Mouse (Mus musculus): ENCODE measurements around the gene Zfp1. TPM values are rescaled to one million over a fixed set of nuclear protein-coding genes. Genes with fewer than 3 reads are reported as not detected.

Zfp1 gene
- polyA plus RNA-seq, 1 experiment: 7.0 TPM

GRCm38 (mm10) chr8:111632976-111633375 is 10.2 kb upstream of the Zfp1 start:
- no peak overlapping the region for H3K27ac ChIP-seq (ENCODE audit: insufficient read depth, low read depth, low read length)
- H3K4me1 ChIP-seq (ENCODE audit: control insufficient read depth, insufficient read depth, low read length): peaks cover 6% of the 10 kb centered on the region
- H3K4me3 ChIP-seq (ENCODE audit: insufficient read depth, low read length): no peak overlapping the region
- no peak for TF ChIP-seq CTCF (IDR thresholded peaks at IDR 0.05; ENCODE audit: low read depth, low read length)
- no peak for TF ChIP-seq POLR2A (IDR thresholded peaks at IDR 0.05; ENCODE audit: borderline replicate concordance, low read depth, low read length)

GRCm38 (mm10) chr8:111638086-111638485 is 5.1 kb upstream of the Zfp1 start:
- H3K27ac ChIP-seq (ENCODE audit: insufficient read depth, low read depth, low read length): no peak overlapping the region
- H3K4me1 ChIP-seq (ENCODE audit: control insufficient read depth, insufficient read depth, low read length): peaks cover 12% of the 10 kb centered on the region
- H3K4me3 ChIP-seq (ENCODE audit: insufficient read depth, low read length): no peak overlapping the region
- TF ChIP-seq CTCF (IDR thresholded peaks at IDR 0.05; ENCODE audit: low read depth, low read length) (no peak), POLR2A (IDR thresholded peaks at IDR 0.05; ENCODE audit: borderline replicate concordance, low read depth, low read length) (no peak)

GRCm38 (mm10) chr8:111641064-111641463 is 2.1 kb upstream of the Zfp1 start:
- TF ChIP-seq POLR2A (IDR thresholded peaks at IDR 0.05; ENCODE audit: borderline replicate concordance, low read depth, low read length) (no peak), CTCF (IDR thresholded peaks at IDR 0.05; ENCODE audit: low read depth, low read length) (no peak)
- Histone ChIP-seq H3K27ac (ENCODE audit: insufficient read depth, low read depth, low read length) (no peak overlapping the region), H3K4me3 (ENCODE audit: insufficient read depth, low read length) (no peak overlapping the region), H3K4me1 (ENCODE audit: control insufficient read depth, insufficient read depth, low read length) (peaks cover 12% of the 10 kb centered on the region)

GRCm38 (mm10) chr8:111642496-111642895 is 705 bp upstream of the Zfp1 start:
- no peak for TF ChIP-seq CTCF (IDR thresholded peaks at IDR 0.05; ENCODE audit: low read depth, low read length)
- no peak for TF ChIP-seq POLR2A (IDR thresholded peaks at IDR 0.05; ENCODE audit: borderline replicate concordance, low read depth, low read length)
- Histone ChIP-seq H3K4me3 (ENCODE audit: insufficient read depth, low read length) (peak overlapping the region; percentile 87), H3K4me1 (ENCODE audit: control insufficient read depth, insufficient read depth, low read length) (peaks cover 6% of the 10 kb centered on the region), H3K27ac (ENCODE audit: insufficient read depth, low read depth, low read length) (peak overlapping the region; percentile 80)

GRCm38 (mm10) chr8:111642939-111643263 is 300 bp upstream of the Zfp1 start:
- no peak for TF ChIP-seq POLR2A (IDR thresholded peaks at IDR 0.05; ENCODE audit: borderline replicate concordance, low read depth, low read length)
- no peak for TF ChIP-seq CTCF (IDR thresholded peaks at IDR 0.05; ENCODE audit: low read depth, low read length)
- peaks cover 8% of the 10 kb centered on the region for H3K4me1 ChIP-seq (ENCODE audit: control insufficient read depth, insufficient read depth, low read length)
- peak overlapping the region; percentile 80 for H3K27ac ChIP-seq (ENCODE audit: insufficient read depth, low read depth, low read length)
- H3K4me3 ChIP-seq (ENCODE audit: insufficient read depth, low read length): peak overlapping the region; percentile 87

- peak overlapping the region; percentile 64 for H3K27ac ChIP-seq (ENCODE audit: insufficient read depth, low read depth, low read length)
- peak overlapping the region; percentile 87 for H3K4me3 ChIP-seq (ENCODE audit: insufficient read depth, low read length)
- peaks cover 15% of the 10 kb centered on the region for H3K4me1 ChIP-seq (ENCODE audit: control insufficient read depth, insufficient read depth, low read length)
Measured at GRCm38 (mm10) chr8:111644286-111645051, 1.3 kb downstream of the Zfp1 start.

- Histone ChIP-seq H3K27ac (ENCODE audit: insufficient read depth, low read depth, low read length) (no peak overlapping the region), H3K4me3 (ENCODE audit: insufficient read depth, low read length) (no peak overlapping the region), H3K4me1 (ENCODE audit: control insufficient read depth, insufficient read depth, low read length) (peaks cover 15% of the 10 kb centered on the region)
- TF ChIP-seq POLR2A (IDR thresholded peaks at IDR 0.05; ENCODE audit: borderline replicate concordance, low read depth, low read length) (no peak), CTCF (IDR thresholded peaks at IDR 0.05; ENCODE audit: low read depth, low read length) (no peak)
Measured at GRCm38 (mm10) chr8:111645715-111646114, 2.5 kb downstream of the Zfp1 start.

GRCm38 (mm10) chr8:111648834-111649233 is 5.6 kb downstream of the Zfp1 start:
- TF ChIP-seq CTCF (IDR thresholded peaks at IDR 0.05; ENCODE audit: low read depth, low read length) (no peak), POLR2A (IDR thresholded peaks at IDR 0.05; ENCODE audit: borderline replicate concordance, low read depth, low read length) (no peak)
- peaks cover 14% of the 10 kb centered on the region for H3K4me1 ChIP-seq (ENCODE audit: control insufficient read depth, insufficient read depth, low read length)

GRCm38 (mm10) chr8:111650651-111651050 is 7.5 kb downstream of the Zfp1 start:
- Histone ChIP-seq H3K27ac (ENCODE audit: insufficient read depth, low read depth, low read length) (no peak overlapping the region), H3K4me1 (ENCODE audit: control insufficient read depth, insufficient read depth, low read length) (peaks cover 20% of the 10 kb centered on the region), H3K4me3 (ENCODE audit: insufficient read depth, low read length) (no peak overlapping the region)
- no peak for TF ChIP-seq CTCF (IDR thresholded peaks at IDR 0.05; ENCODE audit: low read depth, low read length)
- no peak for TF ChIP-seq POLR2A (IDR thresholded peaks at IDR 0.05; ENCODE audit: borderline replicate concordance, low read depth, low read length)

More at GRCm38 (mm10) chr8:111648834-111649233, 5.6 kb downstream of the Zfp1 start:
- H3K4me3 ChIP-seq (ENCODE audit: insufficient read depth, low read length): no peak overlapping the region
- no peak overlapping the region for H3K27ac ChIP-seq (ENCODE audit: insufficient read depth, low read depth, low read length)

- H3K4me3 ChIP-seq (ENCODE audit: insufficient read depth, low read length): no peak overlapping the region
- TF ChIP-seq CTCF (IDR thresholded peaks at IDR 0.05; ENCODE audit: low read depth, low read length) (no peak), POLR2A (IDR thresholded peaks at IDR 0.05; ENCODE audit: borderline replicate concordance, low read depth, low read length) (no peak)
- H3K4me1 ChIP-seq (ENCODE audit: control insufficient read depth, insufficient read depth, low read length): peaks cover 32% of the 10 kb centered on the region
- no peak overlapping the region for H3K27ac ChIP-seq (ENCODE audit: insufficient read depth, low read depth, low read length)
Measured at GRCm38 (mm10) chr8:111653524-111653923, 10.3 kb downstream of the Zfp1 start.

Data from bone marrow macrophage, adult 2 months (primary cell).